Mouse (Mus musculus): ENCODE results near the gene Paqr3.

Gene Paqr3

DNA sequence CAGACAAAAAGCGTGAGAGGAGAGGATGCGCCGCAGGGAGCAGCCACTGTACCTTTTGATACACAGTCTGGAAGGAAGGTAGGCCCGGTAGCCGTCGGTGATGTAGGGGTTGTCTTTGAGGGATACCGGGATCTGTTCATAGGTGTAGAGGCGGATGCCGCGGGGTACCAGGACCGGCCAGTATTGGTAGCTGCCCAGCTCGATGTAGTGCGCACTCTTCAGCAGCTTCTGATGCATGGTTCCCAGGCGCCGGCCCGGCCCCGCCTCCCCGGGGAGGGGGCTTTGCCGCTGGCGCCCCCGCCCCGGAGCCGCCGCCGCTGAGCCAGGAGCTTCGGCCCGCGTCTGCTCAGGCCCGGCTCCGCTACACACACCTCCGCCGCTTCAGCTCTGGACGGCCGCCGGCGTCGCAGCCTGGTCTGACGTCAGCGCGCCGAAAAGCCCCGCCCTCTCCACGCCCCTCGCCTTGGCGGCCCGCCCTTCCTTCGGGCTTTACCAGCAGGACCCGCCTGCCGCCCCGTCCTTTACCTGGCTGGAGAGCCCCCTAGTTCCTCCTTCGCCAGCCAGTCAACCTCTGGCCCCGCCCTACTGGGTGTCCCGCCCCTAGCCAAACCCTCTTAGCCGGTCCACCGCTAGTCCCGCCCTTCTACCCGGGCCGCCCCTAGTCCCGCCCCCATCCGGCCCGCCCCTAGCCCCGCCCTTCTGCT lies at the start of gene Paqr3:
Gene Paqr3 (minus strand): TSS at position 390 of the 704 bp plus-strand sequence.
- peak; percentile 74 for DNase-seq (ENCODE audit: low read depth, low spot score)

DNA sequence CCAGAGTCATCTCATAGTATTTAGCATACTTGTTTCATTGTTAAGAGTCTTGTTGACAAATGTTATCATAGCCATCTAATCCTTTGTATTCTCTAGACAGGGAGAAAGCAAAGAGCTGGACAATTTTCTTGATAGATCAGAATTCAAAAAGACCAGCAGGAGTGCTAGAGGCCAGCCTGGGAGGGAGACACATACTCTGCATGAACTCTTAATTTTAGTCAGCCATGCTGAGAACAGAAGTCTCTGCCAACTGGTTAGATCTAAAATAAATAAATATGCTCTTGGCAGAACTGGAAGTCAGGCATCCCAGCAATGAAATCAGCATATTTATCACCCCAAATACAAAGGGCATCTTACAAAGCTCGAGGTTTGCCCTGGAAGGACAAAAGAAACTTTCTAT lies 43.3 kb upstream of the Paqr3 start:
- no peak for DNase-seq (ENCODE audit: low read depth, low spot score)

DNA sequence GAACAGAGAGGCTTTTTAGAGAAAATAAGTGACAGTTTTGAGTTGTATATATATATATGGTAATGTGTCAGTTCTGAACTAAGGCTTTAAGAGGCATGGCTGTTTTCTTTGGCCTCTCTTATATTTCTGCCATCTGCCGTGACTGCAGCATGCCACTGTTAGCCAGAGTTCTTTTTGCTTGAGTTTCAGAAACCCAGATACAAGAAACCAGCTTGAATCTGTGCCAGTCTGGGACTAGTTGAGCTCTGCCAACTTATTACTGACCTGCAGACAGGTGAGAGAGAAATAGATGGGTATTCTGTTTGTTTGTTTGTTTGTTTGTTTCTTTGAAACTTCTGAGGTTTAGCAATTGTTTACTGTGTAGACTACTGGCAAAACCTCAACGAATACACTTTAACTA lies 23.9 kb upstream of the Paqr3 start:
- DNase-seq (ENCODE audit: low read depth, low spot score), result no peak

DNA sequence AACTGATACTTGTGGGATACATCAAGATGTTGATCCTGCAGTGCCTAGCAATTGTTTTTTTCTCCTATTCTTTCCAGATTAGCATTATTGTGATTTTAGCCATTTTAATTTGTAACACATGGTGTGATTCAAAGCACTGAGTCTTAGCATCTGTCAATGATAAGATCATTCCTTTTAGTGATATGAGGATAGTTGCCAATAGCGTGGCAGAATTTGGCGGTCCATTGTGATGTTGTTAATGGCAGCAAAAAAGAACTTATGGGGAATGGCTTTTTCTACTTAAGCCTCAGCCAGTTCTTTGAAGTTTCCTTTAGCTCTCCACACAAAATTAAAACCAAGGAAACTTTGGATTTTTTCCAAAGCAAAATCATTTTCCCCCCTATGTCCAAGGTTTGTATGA lies 18.2 kb upstream of the Paqr3 start:
- no peak for DNase-seq (ENCODE audit: low read depth, low spot score)

DNA sequence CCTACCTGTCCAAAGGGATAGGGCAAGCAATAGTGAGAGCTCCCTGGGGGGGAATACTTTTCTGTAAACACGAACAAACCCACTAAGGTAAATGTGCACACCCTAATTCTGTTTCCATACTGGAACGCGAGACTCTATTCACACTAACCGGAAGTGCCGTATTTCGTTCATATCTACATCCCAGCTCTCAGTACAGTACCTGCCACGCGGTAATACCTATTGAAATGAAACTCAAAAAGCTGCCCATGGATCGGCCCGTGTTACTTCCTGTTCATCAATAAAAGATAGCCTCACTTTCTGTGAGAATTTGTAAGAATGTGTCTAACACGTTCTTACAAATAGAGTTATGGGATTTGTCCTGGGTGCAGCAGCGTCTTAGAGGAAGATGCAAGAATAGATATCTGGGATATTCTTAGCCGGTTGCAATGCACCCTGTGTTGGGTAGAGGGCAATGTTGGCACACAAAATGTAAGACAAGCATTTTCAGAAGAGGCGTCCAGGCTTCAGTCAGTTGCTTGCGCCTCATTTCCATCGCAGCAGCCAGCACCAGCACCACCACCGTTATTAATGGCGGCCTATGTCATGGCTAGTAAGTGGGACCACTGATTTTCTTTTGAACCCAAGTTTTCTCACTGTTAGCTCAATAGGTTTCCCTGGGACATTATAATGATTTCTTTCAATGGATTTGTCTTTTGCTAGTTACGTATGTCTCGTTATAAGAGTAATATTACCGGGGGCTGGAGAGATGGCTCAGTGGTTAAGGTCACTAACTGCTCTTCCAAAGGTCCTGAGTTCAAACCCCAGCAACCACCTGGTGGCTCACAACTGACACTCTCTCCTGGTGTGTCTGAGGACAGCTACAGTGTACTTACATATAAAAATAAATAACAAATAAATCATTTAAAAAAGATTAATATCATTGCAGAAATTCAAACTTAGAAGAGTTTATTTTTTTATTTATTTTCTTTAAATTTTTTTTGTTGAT lies 17.1 kb upstream of the Paqr3 start:
- peak; percentile 73 for DNase-seq (ENCODE audit: low read depth, low spot score)

DNA sequence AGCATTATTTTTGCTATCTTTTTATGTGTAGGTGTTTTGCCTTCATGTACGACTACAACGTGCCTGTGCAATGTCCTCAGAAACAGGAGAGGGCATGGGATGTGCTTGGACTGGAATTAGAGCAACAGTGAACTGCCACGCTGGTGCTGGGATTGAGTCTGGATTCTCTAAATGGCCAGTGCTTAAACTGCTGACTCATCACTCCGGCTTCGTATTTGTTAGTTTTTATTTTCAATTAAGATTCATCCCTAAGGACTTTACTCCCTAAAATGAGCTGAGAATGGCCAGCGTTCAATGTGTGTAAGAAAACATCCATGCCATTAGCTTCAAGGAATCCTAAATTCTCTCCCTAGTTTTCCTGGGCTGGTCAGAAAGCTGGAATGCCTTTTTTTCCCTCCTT lies 15.9 kb upstream of the Paqr3 start:
- DNase-seq (ENCODE audit: low read depth, low spot score), result no peak

DNA sequence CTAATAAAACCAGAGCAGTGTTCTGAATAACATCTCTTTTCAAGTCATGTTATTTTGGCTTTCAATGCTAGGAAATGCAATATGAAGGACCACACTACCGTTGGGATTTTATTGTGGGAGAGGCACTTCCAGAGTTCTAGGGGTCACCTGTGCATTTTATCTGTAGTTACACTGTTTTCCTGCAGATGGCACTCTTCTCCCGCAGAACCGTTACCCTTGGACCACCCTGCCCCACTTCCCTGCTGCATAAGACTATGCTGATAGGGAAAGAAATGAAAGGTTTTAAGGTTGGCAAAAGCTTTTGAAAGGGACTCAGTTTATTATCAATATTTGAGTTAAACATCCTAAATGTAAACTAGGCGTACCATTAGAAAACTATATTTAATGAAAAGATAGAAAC lies 14.6 kb upstream of the Paqr3 start:
- no peak for DNase-seq (ENCODE audit: low read depth, low spot score)

DNA sequence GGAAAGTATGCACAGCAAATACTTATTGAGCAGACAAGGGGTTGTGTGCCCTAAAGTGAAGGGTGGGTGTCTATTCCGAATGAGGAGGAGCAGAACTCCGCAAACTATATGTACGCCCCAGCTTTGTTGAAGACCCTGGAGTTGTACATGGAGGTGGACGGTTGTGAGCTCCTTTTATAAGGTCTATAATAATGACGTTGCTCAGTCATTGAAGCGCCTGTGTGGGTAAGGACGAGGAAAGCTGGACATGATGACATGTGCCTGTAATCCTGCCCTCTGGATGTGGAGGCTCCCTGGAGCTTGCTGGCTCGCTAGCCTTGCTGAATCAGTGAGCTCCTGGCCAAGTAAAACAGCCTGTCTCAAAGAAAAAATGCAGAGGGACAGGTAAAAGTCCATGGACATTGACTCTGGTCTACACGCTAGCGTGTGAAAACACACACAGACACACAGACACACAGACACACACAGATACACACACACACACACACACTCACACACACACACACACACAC lies 14.1 kb upstream of the Paqr3 start:
- no peak for DNase-seq (ENCODE audit: low read depth, low spot score)

DNA sequence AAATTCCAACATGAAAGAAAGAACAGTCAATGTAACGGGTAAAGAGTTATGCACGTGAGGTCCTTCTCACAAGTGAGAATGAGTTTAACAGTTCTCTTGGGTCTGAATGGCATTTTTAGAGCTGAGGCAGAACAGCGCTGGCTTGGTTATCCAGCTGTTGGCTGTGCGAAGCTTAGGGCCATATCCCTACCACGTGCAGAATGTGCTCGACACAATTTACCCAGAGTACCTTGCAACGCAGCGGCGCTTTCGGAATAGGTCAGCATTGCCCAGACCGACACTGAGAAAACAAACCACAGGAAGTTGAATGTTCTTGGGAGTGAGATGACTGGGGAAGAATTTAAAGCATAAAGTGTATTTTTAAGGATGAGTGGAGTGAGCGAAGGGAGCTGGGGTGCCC lies 13.6 kb upstream of the Paqr3 start:
- DNase-seq (ENCODE audit: low read depth, low spot score), result no peak

DNA sequence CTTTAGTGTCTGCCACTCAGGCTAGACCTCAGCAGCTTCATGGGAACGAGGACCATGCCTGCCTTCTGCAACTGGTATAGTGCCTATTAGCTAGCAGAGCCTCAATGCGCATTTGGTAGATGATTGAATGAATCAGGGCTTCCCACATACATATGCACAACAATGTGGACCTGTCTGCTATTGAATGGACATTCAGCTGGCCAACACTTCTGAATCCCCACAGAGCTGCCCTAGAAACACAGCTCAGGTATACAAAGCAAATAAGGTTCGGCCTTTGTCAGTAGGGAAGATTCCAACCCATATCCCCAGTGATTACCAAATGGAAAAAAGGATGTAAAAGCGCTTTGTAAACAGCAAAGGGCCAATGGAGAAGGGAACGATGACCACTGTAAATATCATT lies 699 bp downstream of the Paqr3 start:
- no peak for DNase-seq (ENCODE audit: low read depth, low spot score)

DNA sequence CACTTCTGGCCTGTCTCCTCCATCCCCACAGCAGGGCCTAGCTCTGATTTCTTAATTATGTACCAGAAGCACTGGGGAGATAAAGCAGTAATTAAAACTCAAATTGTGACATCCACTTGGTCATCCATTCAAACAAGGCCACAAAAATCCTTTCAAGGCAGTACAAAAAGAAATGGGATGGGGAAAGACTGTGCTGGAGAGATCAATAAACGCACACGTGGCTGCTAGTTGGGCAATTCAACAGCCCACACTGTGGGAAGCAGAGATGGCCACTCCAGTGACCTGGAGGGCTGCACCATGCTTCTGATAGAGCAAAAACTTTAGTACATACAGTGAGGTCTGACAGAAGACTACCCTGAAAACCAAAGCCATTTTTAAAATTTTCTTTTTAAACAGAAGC lies 1.3 kb downstream of the Paqr3 start:
- DNase-seq (ENCODE audit: low read depth, low spot score), result no peak

DNA sequence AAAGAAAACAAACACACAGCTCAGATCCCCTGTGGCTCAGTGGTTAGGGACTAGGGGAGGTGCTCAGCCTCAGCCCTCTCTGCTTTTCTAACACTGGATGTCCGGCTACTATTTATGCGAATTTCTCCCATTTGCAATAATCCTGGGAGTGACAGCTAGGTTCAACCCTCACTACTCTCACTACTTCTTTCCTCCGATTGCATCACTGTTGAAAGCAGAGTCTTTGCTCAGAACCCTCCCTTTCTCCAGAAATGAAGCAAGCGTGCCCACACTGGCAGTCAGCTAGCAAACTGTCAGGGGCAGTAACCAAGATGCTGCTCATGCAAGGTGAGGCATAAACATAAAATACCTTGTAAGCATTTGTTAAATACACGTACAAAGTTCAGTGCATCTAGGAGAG lies 3.1 kb downstream of the Paqr3 start:
- DNase-seq (ENCODE audit: low read depth, low spot score), result no peak

DNA sequence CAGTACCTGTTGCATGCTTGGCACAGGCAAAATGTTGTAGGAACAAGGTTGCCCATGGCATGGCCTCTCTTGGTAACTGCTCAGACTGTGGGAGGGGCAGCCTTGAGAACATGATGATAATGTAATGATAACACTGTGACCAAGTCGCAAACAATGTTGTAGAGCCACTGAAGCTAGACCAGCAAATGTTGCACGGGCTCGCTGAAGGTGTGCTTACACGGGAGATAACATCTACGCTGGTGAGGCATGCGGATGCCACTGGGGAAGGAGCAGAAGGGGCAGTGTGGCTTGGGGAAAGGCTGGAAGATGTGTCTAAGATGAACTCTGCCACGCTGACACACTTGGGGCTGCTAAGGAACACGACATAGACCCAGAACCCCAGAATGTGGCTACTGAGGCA lies 11.4 kb downstream of the Paqr3 start:
- no peak for DNase-seq (ENCODE audit: low read depth, low spot score)

DNA sequence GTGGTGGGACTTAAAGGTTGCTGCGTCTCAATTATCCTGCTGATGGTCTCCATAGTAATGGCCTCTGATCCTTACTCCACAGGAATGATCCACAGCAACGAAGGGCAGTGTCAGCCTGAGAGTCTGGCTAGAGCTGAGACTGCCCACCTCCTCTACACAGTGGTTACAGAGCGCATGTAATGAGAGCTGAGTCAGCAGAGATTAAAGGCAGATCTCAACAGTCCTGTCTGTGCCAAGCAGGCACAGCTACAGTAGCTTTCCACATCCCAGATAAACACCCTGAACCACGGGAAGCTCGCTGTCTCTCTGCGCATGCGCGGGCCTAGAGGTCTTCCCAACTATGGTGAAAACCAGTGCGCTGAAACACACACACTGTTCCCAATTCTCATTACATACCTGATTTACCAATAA lies 13.8 kb downstream of the Paqr3 start:
- DNase-seq (ENCODE audit: low read depth, low spot score), result no peak

DNA sequence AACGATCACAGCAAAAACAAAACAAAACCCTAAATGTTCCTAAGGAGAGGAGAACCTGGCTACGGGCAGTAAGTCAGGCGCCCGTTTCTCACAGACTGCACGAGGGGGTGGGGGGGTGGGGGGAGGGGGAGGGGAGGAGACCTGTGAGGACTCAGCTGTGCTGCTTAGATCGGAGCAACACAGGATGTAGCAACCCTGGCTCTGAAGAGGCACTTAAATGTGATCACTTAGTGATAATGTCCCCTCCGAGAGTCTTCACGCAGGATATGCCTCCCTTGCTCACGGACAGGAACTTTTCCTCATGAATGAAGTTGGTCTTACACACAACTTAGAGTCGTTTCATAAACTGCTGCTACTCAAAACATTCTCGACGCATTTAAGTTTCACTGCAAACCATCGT lies 16.1 kb downstream of the Paqr3 start:
- no peak for DNase-seq (ENCODE audit: low read depth, low spot score)

DNA sequence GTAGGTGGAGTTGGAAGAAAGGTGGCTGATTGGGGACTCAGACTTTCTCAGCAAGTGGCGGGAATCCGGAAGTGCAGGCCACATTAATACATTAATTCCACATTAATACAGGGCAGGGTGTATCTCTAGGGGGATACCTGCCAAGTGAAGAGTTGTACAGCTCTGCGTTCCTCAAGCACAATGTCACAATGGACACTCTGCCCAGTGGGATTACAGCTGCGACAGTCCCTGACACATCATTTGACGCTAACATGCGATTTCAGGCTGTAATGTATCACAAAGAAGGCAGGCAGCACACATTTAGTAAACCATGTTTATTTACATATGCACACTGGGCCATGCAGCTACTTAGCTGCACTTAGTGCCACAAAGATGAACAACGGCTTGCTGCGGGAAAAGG lies 18.4 kb downstream of the Paqr3 start:
- DNase-seq (ENCODE audit: low read depth, low spot score), result no peak

DNA sequence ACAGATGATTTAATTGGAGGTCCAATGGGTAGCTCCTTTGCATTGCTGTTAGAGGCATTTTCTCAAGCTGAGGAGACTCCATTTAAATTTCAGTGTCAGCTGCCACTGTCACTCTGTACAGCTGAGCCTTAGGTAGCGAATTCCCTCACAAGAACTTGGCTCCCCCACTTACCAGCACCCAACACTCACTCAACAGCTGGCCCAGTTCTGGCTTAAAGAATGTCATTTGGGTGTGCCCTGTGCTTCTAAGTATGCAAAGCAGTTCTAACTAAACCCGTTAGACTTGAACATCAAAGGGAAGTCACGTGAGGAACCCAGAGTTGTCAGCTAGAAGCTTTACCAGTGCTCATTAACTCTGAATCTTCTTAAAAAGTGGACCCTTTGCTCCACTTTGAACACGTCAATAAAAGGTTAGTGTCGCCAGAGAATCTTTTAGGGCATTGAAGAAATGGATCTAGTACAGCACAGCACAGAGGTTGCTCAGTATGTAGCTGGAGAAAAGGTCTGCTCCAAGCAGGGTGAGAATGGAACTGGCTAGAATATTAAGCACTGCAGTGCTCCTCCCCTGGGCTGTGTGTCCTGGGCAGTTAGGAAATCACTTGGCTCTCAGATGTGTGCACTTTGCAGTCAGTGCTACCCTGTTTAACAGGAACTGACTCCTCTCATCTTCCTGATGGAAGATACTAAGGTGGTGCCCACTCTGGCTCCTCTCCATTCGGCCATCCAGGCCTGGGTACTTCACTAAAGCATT lies 21.2 kb downstream of the Paqr3 start:
- no peak for DNase-seq (ENCODE audit: low read depth, low spot score)

DNA sequence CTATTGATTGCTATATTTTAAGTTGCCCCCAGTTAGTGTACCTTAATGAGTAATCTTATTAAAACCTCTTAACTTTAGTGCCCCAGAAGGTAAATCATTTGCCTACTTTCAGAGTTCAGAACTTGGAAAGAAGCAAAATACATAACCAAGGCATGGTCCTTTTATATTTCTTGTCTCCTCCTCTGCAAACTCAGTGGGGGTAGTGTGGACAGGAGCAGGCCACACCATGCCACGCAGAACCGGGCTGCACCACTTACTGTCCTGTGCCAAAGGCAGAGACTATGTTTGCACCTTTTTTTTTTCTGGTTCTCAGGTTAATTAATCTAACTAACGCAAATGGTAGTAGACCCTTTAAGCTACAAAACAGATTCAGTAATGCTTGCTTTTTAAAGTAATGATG lies 22.0 kb downstream of the Paqr3 start:
- no peak for DNase-seq (ENCODE audit: low read depth, low spot score)

DNA sequence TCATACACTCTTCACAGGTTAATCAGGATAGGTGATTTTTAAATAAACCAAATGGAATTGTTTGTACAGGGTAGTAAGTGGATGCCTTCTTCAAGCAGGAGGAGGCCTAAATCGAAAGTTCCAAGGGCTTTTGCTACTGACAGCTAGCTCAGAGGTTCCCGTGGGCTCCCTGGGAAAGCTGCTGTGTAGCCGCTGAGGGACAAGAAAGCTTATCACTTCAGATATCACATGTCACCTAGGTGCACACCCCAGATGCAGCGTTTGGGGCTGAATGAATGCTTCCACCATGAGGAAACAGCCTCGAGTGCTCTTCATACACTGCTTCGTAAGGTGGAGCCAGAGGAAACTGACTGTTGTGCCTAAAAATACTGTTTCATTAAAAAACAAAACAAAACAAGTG lies 23.2 kb downstream of the Paqr3 start:
- no peak for DNase-seq (ENCODE audit: low read depth, low spot score)

DNA sequence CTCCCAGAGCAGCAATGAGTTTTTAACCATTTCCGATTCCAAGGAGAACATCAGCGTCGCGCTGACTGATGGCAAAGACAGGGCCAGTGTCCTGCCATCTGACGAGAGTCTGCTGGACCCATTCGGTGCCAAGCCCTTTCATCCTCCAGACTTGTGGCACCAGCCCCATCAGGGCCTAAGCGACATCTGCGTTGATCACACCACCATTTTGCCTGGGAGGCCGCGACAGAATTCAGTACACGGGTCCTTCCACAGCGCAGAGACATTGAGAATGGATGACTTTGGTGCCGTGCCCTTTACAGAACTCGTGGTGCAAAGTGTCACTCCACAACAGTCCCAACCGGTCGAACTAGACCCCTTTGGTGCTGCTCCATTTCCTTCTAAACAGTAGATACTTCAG lies 23.6 kb downstream of the Paqr3 start:
- DNase-seq (ENCODE audit: low read depth, low spot score), result no peak

DNA sequence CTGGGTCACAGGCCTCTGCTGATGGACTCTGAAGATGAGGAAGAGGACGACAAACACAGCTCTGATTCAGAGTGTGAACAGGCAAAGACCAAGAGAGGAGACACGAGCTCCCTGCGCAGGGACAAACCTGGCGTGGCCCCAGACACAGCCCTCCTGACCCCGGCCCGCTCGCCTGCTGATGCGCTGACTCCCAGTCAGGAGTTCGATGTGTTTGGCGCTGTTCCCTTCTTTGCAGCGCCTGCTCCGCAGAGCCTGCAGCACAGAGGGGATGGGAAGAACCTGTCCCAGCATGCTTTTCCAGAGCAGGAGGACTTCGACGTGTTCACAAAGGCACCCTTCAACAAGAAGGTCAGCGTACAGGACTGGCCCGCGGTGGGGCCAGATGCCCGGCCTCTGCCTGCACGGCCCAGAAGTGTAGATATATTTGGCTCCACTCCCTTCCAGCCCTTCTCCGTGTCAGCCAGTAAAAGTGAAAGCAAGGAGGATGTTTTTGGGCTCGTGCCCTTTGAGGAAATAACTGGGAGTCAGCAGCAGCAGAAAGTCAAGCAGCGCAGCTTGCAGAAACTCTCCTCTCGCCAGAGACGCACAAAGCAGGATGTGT lies 24.3 kb downstream of the Paqr3 start:
- no peak for DNase-seq (ENCODE audit: low read depth, low spot score)

DNA sequence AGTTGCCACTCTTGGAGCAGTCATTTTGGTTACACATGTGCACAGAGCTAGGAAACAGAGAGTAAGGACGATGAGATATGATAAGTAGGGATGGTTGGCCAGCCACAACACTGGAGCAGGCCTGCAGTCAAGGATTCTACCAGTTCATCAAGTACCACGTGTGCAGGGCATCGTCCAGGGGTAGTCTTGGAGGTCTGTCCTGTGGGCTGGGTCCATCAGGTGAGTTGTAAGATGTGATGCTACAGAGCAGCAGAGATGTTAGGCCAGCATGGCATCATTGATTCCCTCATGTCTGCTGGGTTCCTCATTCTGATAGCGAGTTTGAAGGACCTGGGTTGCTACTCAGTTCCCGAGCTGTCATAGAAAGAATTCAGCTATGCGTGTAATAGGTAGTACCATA lies 26.3 kb downstream of the Paqr3 start:
- no peak for DNase-seq (ENCODE audit: low read depth, low spot score)

All from brain, embryonic 18.5 days (tissue).